Mouse (Mus musculus): ENCODE measurements around the gene Mettl5. TPM values are rescaled to one million over a fixed set of nuclear protein-coding genes. Genes with fewer than 3 reads are reported as not detected.

The Mettl5 gene
- polyA plus RNA-seq, 1 experiment from 2014 or later = 40.7 TPM

GRCm38 (mm10) chr2:69837996-69838395 is 47.4 kb downstream of the Mettl5 start:
- no peak overlapping the region for H3K4me2 ChIP-seq (ENCODE audit: low read depth, low read length)
- H3K27me3 ChIP-seq (ENCODE audit: control insufficient read depth, insufficient read depth, low read length) = no peaks in the 10 kb centered on the region
- no peak for ATAC-seq (replicated peaks; ENCODE audit: extremely low read depth, insufficient read depth, low FRiP score)
- H3K36me3 ChIP-seq (ENCODE audit: control insufficient read depth, insufficient read depth) = peaks cover 27% of the 10 kb centered on the region
- no peak overlapping the region for H3K9ac ChIP-seq (ENCODE audit: low read length)
- WGBS = 47% methylated on average over 3 of the region's 3 CpGs
- no peaks in the 10 kb centered on the region for H3K4me1 ChIP-seq (ENCODE audit: control insufficient read depth, insufficient read depth, low read length)
- no peak overlapping the region for H3K4me3 ChIP-seq (ENCODE audit: low read length)
- H3K9me3 ChIP-seq (replicated peaks; ENCODE audit: control insufficient read depth, low read length) = no peaks in the 10 kb centered on the region
- no peak overlapping the region for H3K27ac ChIP-seq (ENCODE audit: low read length)

GRCm38 (mm10) chr2:69837244-69837967 is 48.0 kb downstream of the Mettl5 start:
- H3K4me2 ChIP-seq (ENCODE audit: low read depth, low read length) = no peak overlapping the region
- H3K4me1 ChIP-seq (ENCODE audit: control insufficient read depth, insufficient read depth, low read length) = no peaks in the 10 kb centered on the region
- no peaks in the 10 kb centered on the region for H3K27me3 ChIP-seq (ENCODE audit: control insufficient read depth, insufficient read depth, low read length)
- H3K36me3 ChIP-seq (ENCODE audit: control insufficient read depth, insufficient read depth) = peaks cover 30% of the 10 kb centered on the region
- ATAC-seq (replicated peaks; ENCODE audit: extremely low read depth, insufficient read depth, low FRiP score) = no peak
- 86% methylated on average over 5 of the region's 7 CpGs for WGBS
- no peak overlapping the region for H3K4me3 ChIP-seq (ENCODE audit: low read length)
- H3K27ac ChIP-seq (ENCODE audit: low read length) = no peak overlapping the region
- H3K9me3 ChIP-seq (replicated peaks; ENCODE audit: control insufficient read depth, low read length) = no peaks in the 10 kb centered on the region
- H3K9ac ChIP-seq (ENCODE audit: low read length) = no peak overlapping the region

GRCm38 (mm10) chr2:69830116-69830515 is 55.3 kb downstream of the Mettl5 start:
- Histone ChIP-seq H3K36me3 (ENCODE audit: control insufficient read depth, insufficient read depth) (peaks cover 37% of the 10 kb centered on the region), H3K27ac (ENCODE audit: low read length) (no peak overlapping the region), H3K4me1 (ENCODE audit: control insufficient read depth, insufficient read depth, low read length) (peaks cover 3% of the 10 kb centered on the region; the same call in 1 of the 2 replicates), H3K9ac (ENCODE audit: low read length) (no peak overlapping the region), H3K4me3 (ENCODE audit: low read length) (no peak overlapping the region), H3K9me3 (replicated peaks; ENCODE audit: control insufficient read depth, low read length) (no peaks in the 10 kb centered on the region), H3K27me3 (ENCODE audit: control insufficient read depth, insufficient read depth, low read length) (no peaks in the 10 kb centered on the region), H3K4me2 (ENCODE audit: low read depth, low read length) (no peak overlapping the region)
- WGBS = 76% methylated on average over 8 of the region's 8 CpGs
- ATAC-seq (replicated peaks; ENCODE audit: extremely low read depth, insufficient read depth, low FRiP score) = no peak

- no peak overlapping the region for H3K9ac ChIP-seq (ENCODE audit: low read length)
- no peak for ATAC-seq (replicated peaks; ENCODE audit: extremely low read depth, insufficient read depth, low FRiP score)
- no peak overlapping the region for H3K4me3 ChIP-seq (ENCODE audit: low read length)
- H3K4me1 ChIP-seq (ENCODE audit: control insufficient read depth, insufficient read depth, low read length) = peaks cover 5% of the 10 kb centered on the region; the same call in 1 of the 2 replicates
- peaks cover 33% of the 10 kb centered on the region for H3K36me3 ChIP-seq (ENCODE audit: control insufficient read depth, insufficient read depth)
- H3K4me2 ChIP-seq (ENCODE audit: low read depth, low read length) = no peak overlapping the region
- no peaks in the 10 kb centered on the region for H3K9me3 ChIP-seq (replicated peaks; ENCODE audit: control insufficient read depth, low read length)
- no peak overlapping the region for H3K27ac ChIP-seq (ENCODE audit: low read length)
- H3K27me3 ChIP-seq (ENCODE audit: control insufficient read depth, insufficient read depth, low read length) = no peaks in the 10 kb centered on the region
- WGBS = 70% methylated on average over 2 of the region's 2 CpGs
These were observed 55.7 kb downstream of the Mettl5 start for GRCm38 (mm10) chr2:69829680-69830079.

GRCm38 (mm10) chr2:69828031-69828430 is 57.4 kb downstream of the Mettl5 start:
- no peaks in the 10 kb centered on the region for H3K9me3 ChIP-seq (replicated peaks; ENCODE audit: control insufficient read depth, low read length)
- no peak overlapping the region for H3K9ac ChIP-seq (ENCODE audit: low read length)
- WGBS = 34% methylated on average over 7 of the region's 7 CpGs
- H3K4me1 ChIP-seq (ENCODE audit: control insufficient read depth, insufficient read depth, low read length) = peaks cover 15% of the 10 kb centered on the region
- H3K4me3 ChIP-seq (ENCODE audit: low read length) = no peak overlapping the region
- no peaks in the 10 kb centered on the region for H3K27me3 ChIP-seq (ENCODE audit: control insufficient read depth, insufficient read depth, low read length)
- no peak for ATAC-seq (replicated peaks; ENCODE audit: extremely low read depth, insufficient read depth, low FRiP score)
- peaks cover 19% of the 10 kb centered on the region for H3K36me3 ChIP-seq (ENCODE audit: control insufficient read depth, insufficient read depth)
- no peak overlapping the region for H3K4me2 ChIP-seq (ENCODE audit: low read depth, low read length)
- no peak overlapping the region for H3K27ac ChIP-seq (ENCODE audit: low read length)

GRCm38 (mm10) chr2:69826380-69826779 is 59.0 kb downstream of the Mettl5 start:
- Histone ChIP-seq H3K27ac (ENCODE audit: low read length) (no peak overlapping the region), H3K36me3 (ENCODE audit: control insufficient read depth, insufficient read depth) (peaks cover 14% of the 10 kb centered on the region), H3K9me3 (replicated peaks; ENCODE audit: control insufficient read depth, low read length) (no peaks in the 10 kb centered on the region), H3K9ac (ENCODE audit: low read length) (no peak overlapping the region), H3K4me2 (ENCODE audit: low read depth, low read length) (no peak overlapping the region), H3K4me3 (ENCODE audit: low read length) (no peak overlapping the region), H3K4me1 (ENCODE audit: control insufficient read depth, insufficient read depth, low read length) (peaks cover 15% of the 10 kb centered on the region), H3K27me3 (ENCODE audit: control insufficient read depth, insufficient read depth, low read length) (no peaks in the 10 kb centered on the region)
- 84% methylated on average over 2 of the region's 2 CpGs for WGBS
- no peak for ATAC-seq (replicated peaks; ENCODE audit: extremely low read depth, insufficient read depth, low FRiP score)

GRCm38 (mm10) chr2:69825898-69826297 is 59.5 kb downstream of the Mettl5 start:
- Histone ChIP-seq H3K27me3 (ENCODE audit: control insufficient read depth, insufficient read depth, low read length) (no peaks in the 10 kb centered on the region), H3K4me2 (ENCODE audit: low read depth, low read length) (no peak overlapping the region), H3K4me3 (ENCODE audit: low read length) (no peak overlapping the region), H3K27ac (ENCODE audit: low read length) (peak overlapping the region; percentile 39; the same call in 1 of the 2 replicates), H3K9ac (ENCODE audit: low read length) (no peak overlapping the region), H3K4me1 (ENCODE audit: control insufficient read depth, insufficient read depth, low read length) (peaks cover 18% of the 10 kb centered on the region), H3K36me3 (ENCODE audit: control insufficient read depth, insufficient read depth) (peaks cover 10% of the 10 kb centered on the region), H3K9me3 (replicated peaks; ENCODE audit: control insufficient read depth, low read length) (no peaks in the 10 kb centered on the region)
- WGBS = 72% methylated on average over 10 of the region's 10 CpGs
- no peak for ATAC-seq (replicated peaks; ENCODE audit: extremely low read depth, insufficient read depth, low FRiP score)

- peaks cover 7% of the 10 kb centered on the region for H3K36me3 ChIP-seq (ENCODE audit: control insufficient read depth, insufficient read depth)
- peak overlapping the region; percentile 67 for H3K4me2 ChIP-seq (ENCODE audit: low read depth, low read length)
- peak overlapping the region; percentile 90 for H3K4me3 ChIP-seq (ENCODE audit: low read length)
- peak; percentile 78 for ATAC-seq (replicated peaks; ENCODE audit: extremely low read depth, insufficient read depth, low FRiP score)
- H3K9ac ChIP-seq (ENCODE audit: low read length) = peak overlapping the region; percentile 95
- 2% methylated on average over 41 of the region's 45 CpGs for WGBS
- no peaks in the 10 kb centered on the region for H3K9me3 ChIP-seq (replicated peaks; ENCODE audit: control insufficient read depth, low read length)
- peak overlapping the region; percentile 98 for H3K27ac ChIP-seq (ENCODE audit: low read length)
- no peaks in the 10 kb centered on the region for H3K27me3 ChIP-seq (ENCODE audit: control insufficient read depth, insufficient read depth, low read length)
- H3K4me1 ChIP-seq (ENCODE audit: control insufficient read depth, insufficient read depth, low read length) = peaks cover 18% of the 10 kb centered on the region
These were observed 62.2 kb downstream of the Mettl5 start for GRCm38 (mm10) chr2:69823129-69823677.

GRCm38 (mm10) chr2:69822361-69823128 is 62.9 kb downstream of the Mettl5 start:
- Histone ChIP-seq H3K4me1 (ENCODE audit: control insufficient read depth, insufficient read depth, low read length) (peaks cover 15% of the 10 kb centered on the region), H3K9ac (ENCODE audit: low read length) (peak overlapping the region; percentile 95), H3K27ac (ENCODE audit: low read length) (peak overlapping the region; percentile 98), H3K9me3 (replicated peaks; ENCODE audit: control insufficient read depth, low read length) (no peaks in the 10 kb centered on the region), H3K27me3 (ENCODE audit: control insufficient read depth, insufficient read depth, low read length) (no peaks in the 10 kb centered on the region), H3K4me2 (ENCODE audit: low read depth, low read length) (peak overlapping the region; percentile 67), H3K4me3 (ENCODE audit: low read length) (peak overlapping the region; percentile 90), H3K36me3 (ENCODE audit: control insufficient read depth, insufficient read depth) (peaks cover 7% of the 10 kb centered on the region)
- peak; percentile 85 for ATAC-seq (replicated peaks; ENCODE audit: extremely low read depth, insufficient read depth, low FRiP score)
- 0% methylated on average over 63 of the region's 80 CpGs for WGBS
